Comparison of ENCODE assay signal across 8 mouse cellular contexts in genomic region chr11:72224865-72225264, GRCm38 (mm10). TPM values are rescaled to one million over a fixed set of nuclear protein-coding genes. Genes with fewer than 3 reads are reported as not detected.
DNase-seq lines count a peak whose midpoint lies in the region; ATAC-seq and TF ChIP-seq lines count a peak whose summit lies in the region.

No protein-coding gene starts in this region.

- ATAC-seq in hindbrain, embryonic 11.5 days (ENCODE audit: low FRiP score), result no peak
- ATAC-seq in hindbrain, embryonic 13.5 days (ENCODE audit: low FRiP score), result no peak
- peak; percentile 71 for ATAC-seq in erythroblast, adult 5-6 weeks (replicated peaks; ENCODE audit: low FRiP score, poor library complexity, severe bottlenecking)
- ATAC-seq in inflammation-experienced regulatory T-cells, adult 6 months, result peak; percentile 64
- no peak for ATAC-seq in limb, embryonic 11.5 days (ENCODE audit: insufficient number of reproducible peaks, low FRiP score, low TSS enrichment, low read depth)

- DNase-seq in hindbrain, embryonic 11.5 days (ENCODE audit: low spot score), result peak; percentile 83
- peak; percentile 83 for DNase-seq in limb, embryonic 11.5 days (ENCODE audit: low spot score)
- DNase-seq in spleen, postnatal 36 days (ENCODE audit: low spot score in 2 of 2), result peak; percentile 48 to 52

- no peaks in the 10 kb centered on the region for H3K4me1 ChIP-seq in hindbrain, embryonic 11.5 days (replicated peaks; ENCODE audit: control insufficient read depth, insufficient read depth, low read length)
- H3K4me1 ChIP-seq in hindbrain, embryonic 13.5 days (replicated peaks), result peaks cover 16% of the 10 kb centered on the region
- no peaks in the 10 kb centered on the region for H3K4me1 ChIP-seq in bone marrow, adult 2 months (ENCODE audit: control insufficient read depth, insufficient read depth, low read length)
- H3K4me1 ChIP-seq in limb, embryonic 11.5 days (ENCODE audit: control insufficient read depth, insufficient read depth, low read length), result no peaks in the 10 kb centered on the region

- H3K79me2 ChIP-seq in myocyte (ENCODE audit: control insufficient read depth, insufficient read depth), result no peaks in the 10 kb centered on the region

- H3K27ac ChIP-seq in hindbrain, embryonic 11.5 days (ENCODE audit: low read depth, low read length), result no peak overlapping the region
- H3K27ac ChIP-seq in hindbrain, embryonic 13.5 days, result no peak overlapping the region
- no peak overlapping the region for H3K27ac ChIP-seq in bone marrow, adult 2 months (ENCODE audit: control insufficient read depth, insufficient read depth, low read depth, low read length, poor library complexity)
- no peak overlapping the region for H3K27ac ChIP-seq in limb, embryonic 11.5 days (replicated peaks; ENCODE audit: low read depth, low read length)

- no peaks in the 10 kb centered on the region for H3K9me3 ChIP-seq in hindbrain, embryonic 11.5 days (ENCODE audit: control insufficient read depth, low read length)
- no peaks in the 10 kb centered on the region for H3K9me3 ChIP-seq in hindbrain, embryonic 13.5 days
- H3K9me3 ChIP-seq in limb, embryonic 11.5 days (ENCODE audit: control insufficient read depth, low read length), result no peaks in the 10 kb centered on the region

- no peak overlapping the region for H3ac ChIP-seq in myocyte (ENCODE audit: control insufficient read depth, insufficient read length)

- no peak overlapping the region for H3K4me2 ChIP-seq in hindbrain, embryonic 11.5 days (replicated peaks; ENCODE audit: low read depth, low read length)
- H3K4me2 ChIP-seq in hindbrain, embryonic 13.5 days, result no peak overlapping the region
- H3K4me2 ChIP-seq in limb, embryonic 11.5 days (ENCODE audit: low read depth, severe bottlenecking), result no peak overlapping the region
- H3K4me2 ChIP-seq in myocyte (ENCODE audit: low read depth), result peak overlapping the region; percentile 14

- no peak for TF ChIP-seq POLR2A in bone marrow, adult 2 months (IDR thresholded peaks at IDR 0.05; ENCODE audit: borderline replicate concordance, control insufficient read depth, low read depth, low read length)
- TF ChIP-seq POLR2A in myocyte (IDR thresholded peaks at IDR 0.05; ENCODE audit: insufficient read length, low read depth), result no peak

- H3K4me3 ChIP-seq in hindbrain, embryonic 11.5 days (ENCODE audit: low read depth, low read length), result no peak overlapping the region
- H3K4me3 ChIP-seq in hindbrain, embryonic 13.5 days, result no peak overlapping the region
- H3K4me3 ChIP-seq in bone marrow, adult 2 months (replicated peaks; ENCODE audit: control insufficient read depth, low read depth, low read length), result no peak overlapping the region
- no peak overlapping the region for H3K4me3 ChIP-seq in limb, embryonic 11.5 days (ENCODE audit: low read depth, low read length)
- H3K4me3 ChIP-seq in myocyte, result no peak overlapping the region

- TF ChIP-seq CTCF in bone marrow, adult 2 months (IDR thresholded peaks at IDR 0.05; ENCODE audit: control insufficient read depth, insufficient read depth, low read length), result peak; percentile 86

- WGBS in hindbrain, embryonic 11.5 days, result 19% methylated on average over 5 of the region's 5 CpGs
- WGBS in hindbrain, embryonic 13.5 days, result 21% methylated on average over 5 of the region's 5 CpGs
- 9% methylated on average over 5 of the region's 5 CpGs for WGBS in bone marrow, adult 2 months
- 21% methylated on average over 5 of the region's 5 CpGs for WGBS in limb, embryonic 11.5 days

- H3K9ac ChIP-seq in hindbrain, embryonic 11.5 days (ENCODE audit: low read depth, low read length), result no peak overlapping the region
- no peak overlapping the region for H3K9ac ChIP-seq in hindbrain, embryonic 13.5 days
- H3K9ac ChIP-seq in limb, embryonic 11.5 days (ENCODE audit: low read length), result no peak overlapping the region

- no peaks in the 10 kb centered on the region for H3K36me3 ChIP-seq in hindbrain, embryonic 11.5 days (ENCODE audit: control insufficient read depth, insufficient read depth, low read length)
- no peaks in the 10 kb centered on the region for H3K36me3 ChIP-seq in hindbrain, embryonic 13.5 days
- no peaks in the 10 kb centered on the region for H3K36me3 ChIP-seq in limb, embryonic 11.5 days (ENCODE audit: control insufficient read depth, insufficient read depth, low read length)
- no peaks in the 10 kb centered on the region for H3K36me3 ChIP-seq in myocyte (ENCODE audit: control insufficient read depth, insufficient read depth)

- no peaks in the 10 kb centered on the region for H3K27me3 ChIP-seq in hindbrain, embryonic 11.5 days (ENCODE audit: control insufficient read depth, insufficient read depth, low read length)
- 0 out of 2 replicates have a peak, but pooled peaks cover 4% of the 10 kb centered on the region for H3K27me3 ChIP-seq in hindbrain, embryonic 13.5 days
- no peaks in the 10 kb centered on the region for H3K27me3 ChIP-seq in limb, embryonic 11.5 days (ENCODE audit: control insufficient read depth, insufficient read depth, low read length)
- H3K27me3 ChIP-seq in myocyte (ENCODE audit: control insufficient read depth, insufficient read depth, insufficient read length), result no peaks in the 10 kb centered on the region

TF ChIP-seq in myocyte, 11 proteins besides CTCF, POLR2A, EP300 and RAD21 (continues in another document):
- TF ChIP-seq MYOD1 (IDR thresholded peaks at IDR 0.05; ENCODE audit: control insufficient read depth in 1 of 3, insufficient read length in 2 of 3, low read depth in 2 of 3), result no peak
- TF ChIP-seq E2F4 (IDR thresholded peaks at IDR 0.05; ENCODE audit: insufficient read depth), result no peak
- no peak for TF ChIP-seq MAX (IDR thresholded peaks at IDR 0.05; ENCODE audit: low read depth)

RNA-seq across cellular contexts. Expression of gene Med31, which starts 9.5 kb away (rescaled TPM):
- 58.8 and 61.7 TPM in 2 replicates for polyA plus RNA-seq in hindbrain, embryonic 11.5 days (2014; fragmentation: Nextera tagmentation; extraction: Ambion mirVana)
- polyA plus RNA-seq in hindbrain, embryonic 13.5 days (2015; fragmentation: Nextera tagmentation; extraction: Ambion mirVana), result 62.5 and 67.2 TPM in 2 replicates
- 9.3 and 11.4 TPM in 2 replicates for polyA plus RNA-seq in bone marrow, adult 2 months (2011; ENCODE audit: insufficient read depth, insufficient read length, low replicate concordance, missing spikeins)
- total RNA-seq in erythroblast, adult 5-6 weeks (2015; ENCODE audit: low replicate concordance), result 0.77 and 7.7 TPM in 2 replicates
- total RNA-seq in erythroblast, adult 5-6 weeks (2017; ENCODE audit: low replicate concordance), result 4.1 and 6.6 TPM in 2 replicates
- polyA plus RNA-seq in inflammation-experienced regulatory T-cells, adult 6 months (2017; shearing (Covaris generic)), result 10 to 100 TPM; 18.1 to 26.9 (median 22.3) TPM
- polyA plus RNA-seq in limb, embryonic 11.5 days (2014; fragmentation: Nextera tagmentation; extraction: Ambion mirVana), result 46.3 and 52.7 TPM in 2 replicates
- 20.1 TPM for polyA plus RNA-seq in myocyte (2012; fragmentation: generic; extraction: Trizol)

RNA-seq across cellular contexts. Expression of gene Txndc17, which starts 17.5 kb away (rescaled TPM):
- polyA plus RNA-seq in hindbrain, embryonic 11.5 days (2014; fragmentation: Nextera tagmentation; extraction: Ambion mirVana), result 169 and 181 TPM in 2 replicates
- 160 and 166 TPM in 2 replicates for polyA plus RNA-seq in hindbrain, embryonic 13.5 days (2015; fragmentation: Nextera tagmentation; extraction: Ambion mirVana)
- 29.1 and 49.0 TPM in 2 replicates for polyA plus RNA-seq in bone marrow, adult 2 months (2011; ENCODE audit: insufficient read depth, insufficient read length, low replicate concordance, missing spikeins)
- 32.5 and 42.6 TPM in 2 replicates for total RNA-seq in erythroblast, adult 5-6 weeks (2015; ENCODE audit: low replicate concordance)
- 13.6 and 17.0 TPM in 2 replicates for total RNA-seq in erythroblast, adult 5-6 weeks (2017; ENCODE audit: low replicate concordance)
- 100 to 1,000 TPM; 106 to 179 (median 111) TPM for polyA plus RNA-seq in inflammation-experienced regulatory T-cells, adult 6 months (2017; shearing (Covaris generic))
- 184 and 188 TPM in 2 replicates for polyA plus RNA-seq in limb, embryonic 11.5 days (2014; fragmentation: Nextera tagmentation; extraction: Ambion mirVana)
- polyA plus RNA-seq in myocyte (2012; fragmentation: generic; extraction: Trizol), result 110 TPM

RNA-seq across cellular contexts. Expression of gene 4933427D14Rik, which starts 17.6 kb away (rescaled TPM):
- polyA plus RNA-seq in hindbrain, embryonic 11.5 days (2014; fragmentation: Nextera tagmentation; extraction: Ambion mirVana), result 15.6 and 17.8 TPM in 2 replicates
- 26.3 and 28.4 TPM in 2 replicates for polyA plus RNA-seq in hindbrain, embryonic 13.5 days (2015; fragmentation: Nextera tagmentation; extraction: Ambion mirVana)
- polyA plus RNA-seq in bone marrow, adult 2 months (2011; ENCODE audit: insufficient read depth, insufficient read length, low replicate concordance, missing spikeins), result 3.4 and 5.1 TPM in 2 replicates
- total RNA-seq in erythroblast, adult 5-6 weeks (2015; ENCODE audit: low replicate concordance), result 0.84 and 4.2 TPM in 2 replicates
- total RNA-seq in erythroblast, adult 5-6 weeks (2017; ENCODE audit: low replicate concordance), result 5.9 and 8.9 TPM in 2 replicates
- 10 to 100 TPM; 16.7 to 27.9 (median 22.9) TPM for polyA plus RNA-seq in inflammation-experienced regulatory T-cells, adult 6 months (2017; shearing (Covaris generic))
- 9.9 and 11.0 TPM in 2 replicates for polyA plus RNA-seq in limb, embryonic 11.5 days (2014; fragmentation: Nextera tagmentation; extraction: Ambion mirVana)
- 2.8 TPM for polyA plus RNA-seq in myocyte (2012; fragmentation: generic; extraction: Trizol)

RNA-seq across cellular contexts. Expression of gene Gm43951, which starts 18.2 kb away (rescaled TPM):
- polyA plus RNA-seq in hindbrain, embryonic 11.5 days (2014; fragmentation: Nextera tagmentation; extraction: Ambion mirVana), result 0.11 TPM in 1 of 2 replicates, not detected in the other
- polyA plus RNA-seq in hindbrain, embryonic 13.5 days (2015; fragmentation: Nextera tagmentation; extraction: Ambion mirVana), result 1.3 and 1.5 TPM in 2 replicates
- 0.90 and 1.2 TPM in 2 replicates for polyA plus RNA-seq in bone marrow, adult 2 months (2011; ENCODE audit: insufficient read depth, insufficient read length, low replicate concordance, missing spikeins)
- not detected in 2 replicates for total RNA-seq in erythroblast, adult 5-6 weeks (2015; ENCODE audit: low replicate concordance)
- total RNA-seq in erythroblast, adult 5-6 weeks (2017; ENCODE audit: low replicate concordance), result not detected in 2 replicates
- not detected for polyA plus RNA-seq in inflammation-experienced regulatory T-cells, adult 6 months (2017; shearing (Covaris generic))
- polyA plus RNA-seq in limb, embryonic 11.5 days (2014; fragmentation: Nextera tagmentation; extraction: Ambion mirVana), result 0.09 and 0.23 TPM in 2 replicates
- polyA plus RNA-seq in myocyte (2012; fragmentation: generic; extraction: Trizol), result 0.10 TPM

RNA-seq across cellular contexts. Expression of gene Slc13a5, which starts 42.2 kb away (rescaled TPM):
- polyA plus RNA-seq in hindbrain, embryonic 11.5 days (2014; fragmentation: Nextera tagmentation; extraction: Ambion mirVana), result 0.29 and 0.32 TPM in 2 replicates
- 1.4 and 1.5 TPM in 2 replicates for polyA plus RNA-seq in hindbrain, embryonic 13.5 days (2015; fragmentation: Nextera tagmentation; extraction: Ambion mirVana)
- 1.2 TPM in 1 of 2 replicates, not detected in the other for polyA plus RNA-seq in bone marrow, adult 2 months (2011; ENCODE audit: insufficient read depth, insufficient read length, low replicate concordance, missing spikeins)
- total RNA-seq in erythroblast, adult 5-6 weeks (2015; ENCODE audit: low replicate concordance), result not detected in 2 replicates
- not detected in 2 replicates for total RNA-seq in erythroblast, adult 5-6 weeks (2017; ENCODE audit: low replicate concordance)
- not detected for polyA plus RNA-seq in inflammation-experienced regulatory T-cells, adult 6 months (2017; shearing (Covaris generic))
- polyA plus RNA-seq in limb, embryonic 11.5 days (2014; fragmentation: Nextera tagmentation; extraction: Ambion mirVana), result 0.11 TPM in 1 of 2 replicates, not detected in the other
- polyA plus RNA-seq in myocyte (2012; fragmentation: generic; extraction: Trizol), result 0.72 TPM

Comparison
In these comparisons a context has a peak if more than half of its experiments do, and no peak if none do; other contexts are left out.
1. ATAC-seq: peak in erythroblast, adult 5-6 weeks (single experiment) and inflammation-experienced regulatory T-cells, adult 6 months (single experiment); none in hindbrain, embryonic 11.5 days (single experiment), hindbrain, embryonic 13.5 days (single experiment) and limb, embryonic 11.5 days (single experiment).
2. Peak in every context shown above with its lines, with median percentiles within 50 percentile points of each other: DNase-seq.